9 mouse cellular contexts compared by ENCODE assay signal in genomic region chr3:122290696-122291095, GRCm38 (mm10). TPM values are rescaled to one million over a fixed set of nuclear protein-coding genes. Genes with fewer than 3 reads are reported as not detected.
DNase-seq lines count a peak whose midpoint lies in the region; ATAC-seq and TF ChIP-seq lines count a peak whose summit lies in the region.
"Had no signal": no experiment of that assay in that cellular context is flagged by ENCODE, and none has a peak within 500 bp of the region (broad histone marks: within the 10 kb centered on the region; RNA-seq: fewer than 3 reads in every experiment).

No protein-coding gene starts in this region.

- TF ChIP-seq EP300 in stomach, postnatal 0 days (optimal IDR thresholded peaks at IDR 0.05): no peak

- peak overlapping the region; percentile 97 for H3K27ac ChIP-seq in stomach, postnatal 0 days (replicated peaks)
- H3K27ac ChIP-seq: limb, embryonic 13.5 days had no signal

- no peaks in the 10 kb centered on the region for H3K9me3 ChIP-seq in stomach, postnatal 0 days (ENCODE audit: control insufficient read depth, low read length)
- H3K9me3 ChIP-seq: limb, embryonic 13.5 days had no signal

- intact Hi-C loops in left cerebral cortex, postnatal 4 days (cut with DNase I): no loop called here

- no peak overlapping the region for H3K4me3 ChIP-seq in stomach, postnatal 0 days (ENCODE audit: low read depth, low read length)
- H3K4me3 ChIP-seq: limb, embryonic 13.5 days had no signal

- no peaks in the 10 kb centered on the region for H3K27me3 ChIP-seq in stomach, postnatal 0 days (ENCODE audit: control insufficient read depth, insufficient read depth, low read length)
- H3K27me3 ChIP-seq: limb, embryonic 13.5 days had no signal

- 21% methylated on average over 7 of the region's 7 CpGs for WGBS in large intestine, adult 2 months
- WGBS in stomach, postnatal 0 days: 65% methylated on average over 7 of the region's 7 CpGs

- no peak overlapping the region for H3K4me2 ChIP-seq in stomach, postnatal 0 days (replicated peaks; ENCODE audit: low read depth)
- H3K4me2 ChIP-seq: limb, embryonic 13.5 days had no signal

- H3K9ac ChIP-seq in stomach, postnatal 0 days (ENCODE audit: low read length): 0 out of 2 replicates have a peak overlapping the region, but pooled peaks have one; percentile 27
- H3K9ac ChIP-seq: limb, embryonic 13.5 days had no signal

- H3K4me1 ChIP-seq in stomach, postnatal 0 days (replicated peaks; ENCODE audit: control insufficient read depth, insufficient read depth): no peaks in the 10 kb centered on the region; the same call in 1 of the 2 replicates

- peaks cover 2% of the 10 kb centered on the region; the same call in 1 of the 2 replicates for H3K36me3 ChIP-seq in stomach, postnatal 0 days (ENCODE audit: control insufficient read depth, insufficient read depth, low read length)

- DNase-seq in heart, adult 18-20 months: peak; percentile 49 to 82
- DNase-seq in heart, postnatal 4 days: no peak
- peak; percentile 19 to 32 for DNase-seq in spleen, postnatal 36 days (ENCODE audit: low spot score in 2 of 2)
- no peak for DNase-seq in spleen, adult 12 weeks (ENCODE audit: low spot score)
- DNase-seq in large intestine, adult 2 months (ENCODE audit: low read depth, low spot score): peak; percentile 91
- DNase-seq in stomach, postnatal 0 days (ENCODE audit: low spot score): peak; percentile 64
- no peak for DNase-seq in left cerebral cortex, postnatal 4 days
- DNase-seq in gastrocnemius, postnatal 10 days: no peak

- ATAC-seq in stomach, postnatal 0 days (ENCODE audit: low FRiP score, low TSS enrichment): peak; percentile 75

- TF ChIP-seq CTCF in stomach, postnatal 0 days (IDR thresholded peaks at IDR 0.05; ENCODE audit: low read depth): no peak

RNA-seq across cellular contexts. Expression of gene Bcar3, which starts 3.2 kb away (rescaled TPM):
- 1 to 10 TPM; 7.0 to 9.5 TPM for total RNA-seq in heart, adult 18-20 months (2021)
- total RNA-seq in heart, postnatal 4 days (2021): 1 to 10 TPM; 8.8 to 9.5 TPM
- 50.9 and 90.3 TPM in 2 replicates for polyA plus RNA-seq in large intestine, adult 2 months (2012; rRNA removed)
- polyA plus RNA-seq in stomach, postnatal 0 days (2015; fragmentation: Nextera tagmentation; extraction: Ambion mirVana): 12.1 and 12.6 TPM in 2 replicates
- total RNA-seq in left cerebral cortex, postnatal 4 days (2021): 1 to 10 TPM; 4.7 to 7.0 TPM
- 10 to 100 TPM; 14.1 to 23.2 TPM for total RNA-seq in gastrocnemius, postnatal 10 days (2021)

RNA-seq across cellular contexts. Expression of gene Dnttip2, which starts 16.5 kb away (rescaled TPM):
- total RNA-seq in heart, adult 18-20 months (2021): 10 to 100 TPM; 25.3 to 30.1 TPM
- 10 to 100 TPM; 28.9 to 30.8 TPM for total RNA-seq in heart, postnatal 4 days (2021)
- polyA plus RNA-seq in large intestine, adult 2 months (2012; rRNA removed): 5.7 and 7.1 TPM in 2 replicates
- polyA plus RNA-seq in stomach, postnatal 0 days (2015; fragmentation: Nextera tagmentation; extraction: Ambion mirVana): 37.1 and 39.2 TPM in 2 replicates
- 10 to 100 TPM; 31.7 to 33.3 TPM for total RNA-seq in left cerebral cortex, postnatal 4 days (2021)
- total RNA-seq in gastrocnemius, postnatal 10 days (2021): 10 to 100 TPM; 22.0 to 23.4 TPM

RNA-seq across cellular contexts. Expression of gene Gclm, which starts 45.3 kb away (rescaled TPM):
- total RNA-seq in heart, adult 18-20 months (2021): 10 to 100 TPM; 42.4 to 72.6 TPM
- total RNA-seq in heart, postnatal 4 days (2021): 10 to 100 TPM; 43.9 to 58.5 TPM
- polyA plus RNA-seq in large intestine, adult 2 months (2012; rRNA removed): 45.9 and 82.3 TPM in 2 replicates
- polyA plus RNA-seq in stomach, postnatal 0 days (2015; fragmentation: Nextera tagmentation; extraction: Ambion mirVana): 148 and 155 TPM in 2 replicates
- total RNA-seq in left cerebral cortex, postnatal 4 days (2021): 10 to 100 TPM; 59.5 to 79.0 TPM
- 10 to 100 TPM; 27.9 to 32.3 TPM for total RNA-seq in gastrocnemius, postnatal 10 days (2021)

Comparison
In these comparisons a context has a peak if more than half of its experiments do, and no peak if none do; other contexts are left out.
1. DNase-seq: peak in heart, adult 18-20 months (2 of 2), spleen, postnatal 36 days (2 of 2), large intestine, adult 2 months (single experiment) and stomach, postnatal 0 days (single experiment); none in heart, postnatal 4 days (single experiment), spleen, adult 12 weeks (single experiment), left cerebral cortex, postnatal 4 days (single experiment) and gastrocnemius, postnatal 10 days (single experiment).